Mouse (Mus musculus): ENCODE results near the gene Magi2.

DNA sequence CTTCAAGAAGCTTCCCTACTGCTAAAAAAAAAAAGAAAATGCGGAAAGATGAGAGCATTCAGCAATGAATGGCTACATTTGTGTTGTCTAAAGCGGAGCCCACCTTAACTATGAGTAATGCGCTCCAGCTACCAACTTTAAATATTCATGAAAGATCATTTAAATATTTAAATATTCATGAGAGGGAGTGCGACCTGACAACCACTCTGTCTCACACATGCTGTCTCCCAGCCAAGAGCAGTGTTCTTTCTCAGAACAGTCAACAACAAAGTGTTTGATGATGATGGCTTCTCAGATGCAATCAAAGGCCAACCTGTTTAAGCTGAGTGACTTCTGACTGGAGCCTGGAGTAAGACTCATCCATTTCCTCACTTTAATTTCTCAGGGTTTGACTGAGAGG lies 1521.3 kb downstream of the Magi2 start:
- no peak for TF ChIP-seq CTCF (IDR thresholded peaks at IDR 0.05; ENCODE audit: extremely low read depth, insufficient read depth, insufficient read length, insufficient replicate concordance)
- no peak for TF ChIP-seq POLR2A (IDR thresholded peaks at IDR 0.05; ENCODE audit: low read depth, low read length)
